8 mouse cellular contexts compared by ENCODE assay signal in genomic region chr9:77909572-77910269, GRCm38 (mm10). TPM values are rescaled to one million over a fixed set of nuclear protein-coding genes. Genes with fewer than 3 reads are reported as not detected.
A peak's percentile ranks its signal among the peaks of the same experiment; 100 is the strongest.
DNase-seq lines count a peak whose midpoint lies in the region; ATAC-seq and TF ChIP-seq lines count a peak whose summit lies in the region.

No protein-coding gene starts in this region.

- peak overlapping the region; percentile 77 for H3K9ac ChIP-seq in lung, embryonic 14.5 days
- peak overlapping the region; percentile 80 for H3K9ac ChIP-seq in embryonic facial prominence, embryonic 13.5 days
- peak overlapping the region; percentile 71 for H3K9ac ChIP-seq in midbrain, embryonic 15.5 days

- no peaks in the 10 kb centered on the region for H3K27me3 ChIP-seq in lung, embryonic 14.5 days (ENCODE audit: insufficient read depth, low read length)
- H3K27me3 ChIP-seq in embryonic facial prominence, embryonic 13.5 days, result no peaks in the 10 kb centered on the region
- no peaks in the 10 kb centered on the region for H3K27me3 ChIP-seq in midbrain, embryonic 15.5 days (replicated peaks)

- peak overlapping the region; percentile 70 for H3K4me2 ChIP-seq in lung, embryonic 14.5 days
- peak overlapping the region; percentile 65 for H3K4me2 ChIP-seq in embryonic facial prominence, embryonic 13.5 days
- H3K4me2 ChIP-seq in midbrain, embryonic 15.5 days, result peak overlapping the region; percentile 49

- TF ChIP-seq CTCF in lung, embryonic 14.5 days (IDR thresholded peaks at IDR 0.05; ENCODE audit: low read depth), result no peak
- TF ChIP-seq CTCF in lung, adult 2 months (IDR thresholded peaks at IDR 0.05; ENCODE audit: insufficient read depth, low read length), result no peak

- WGBS in lung, embryonic 14.5 days, result 29% methylated on average over 10 of the region's 10 CpGs
- 13% methylated on average over 10 of the region's 10 CpGs for WGBS in lung, adult 2 months
- WGBS in embryonic facial prominence, embryonic 13.5 days, result 11% methylated on average over 10 of the region's 10 CpGs
- 15% methylated on average over 10 of the region's 10 CpGs for WGBS in midbrain, embryonic 15.5 days

- no peak for ATAC-seq in lung, embryonic 14.5 days (ENCODE audit: insufficient read depth)
- ATAC-seq in embryonic facial prominence, embryonic 13.5 days (ENCODE audit: insufficient number of reproducible peaks, insufficient read depth, low FRiP score, low TSS enrichment, low read depth), result no peak
- peak; percentile 13; the same call in 1 of the 2 replicates for ATAC-seq in midbrain, embryonic 15.5 days (replicated peaks)

- 0 out of 2 replicates have a peak, but pooled peaks cover 4% of the 10 kb centered on the region for H3K4me1 ChIP-seq in lung, embryonic 14.5 days (ENCODE audit: insufficient read depth)
- peaks cover 17% of the 10 kb centered on the region for H3K4me1 ChIP-seq in lung, adult 2 months (ENCODE audit: control insufficient read depth, insufficient read depth, low read length)
- peaks cover 16% of the 10 kb centered on the region for H3K4me1 ChIP-seq in embryonic facial prominence, embryonic 13.5 days
- H3K4me1 ChIP-seq in midbrain, embryonic 15.5 days, result peaks cover 11% of the 10 kb centered on the region

- no peak for TF ChIP-seq POLR2A in lung, adult 2 months (IDR thresholded peaks at IDR 0.05; ENCODE audit: borderline replicate concordance, extremely low read depth, low read depth, low read length)

- intact Hi-C loops in gastrocnemius, postnatal 14 days (cut with DNase I; ENCODE audit: low total_unique reads), result loop anchor here (5.0 to 10.0 kb wide), 2 partner anchors 95 to 103 kb away; no protein-coding TSS in a partner anchor

- H3K9me3 ChIP-seq in lung, embryonic 14.5 days (ENCODE audit: low read depth, low read length), result no peaks in the 10 kb centered on the region
- H3K9me3 ChIP-seq in embryonic facial prominence, embryonic 13.5 days, result no peaks in the 10 kb centered on the region
- H3K9me3 ChIP-seq in midbrain, embryonic 15.5 days, result no peaks in the 10 kb centered on the region

- peak overlapping the region; percentile 97 for H3K27ac ChIP-seq in lung, embryonic 14.5 days (ENCODE audit: low read depth)
- peak overlapping the region; percentile 97 for H3K27ac ChIP-seq in embryonic facial prominence, embryonic 13.5 days
- peak overlapping the region; percentile 84 for H3K27ac ChIP-seq in midbrain, embryonic 15.5 days

- H3K4me3 ChIP-seq in lung, embryonic 14.5 days (ENCODE audit: low read depth, low read length), result peak overlapping the region; percentile 61
- no peak overlapping the region for H3K4me3 ChIP-seq in lung, adult 2 months (replicated peaks; ENCODE audit: extremely low read depth, low read depth, low read length)
- peak overlapping the region; percentile 67 for H3K4me3 ChIP-seq in embryonic facial prominence, embryonic 13.5 days
- H3K4me3 ChIP-seq in midbrain, embryonic 15.5 days, result peak overlapping the region; percentile 49

- no peaks in the 10 kb centered on the region for H3K36me3 ChIP-seq in lung, embryonic 14.5 days (ENCODE audit: insufficient read depth)
- no peaks in the 10 kb centered on the region for H3K36me3 ChIP-seq in embryonic facial prominence, embryonic 13.5 days
- no peaks in the 10 kb centered on the region for H3K36me3 ChIP-seq in midbrain, embryonic 15.5 days (replicated peaks)

- DNase-seq in lung, embryonic 14.5 days, result no peak
- DNase-seq in lung, adult 2 months, result no peak
- peak; percentile 34 for DNase-seq in kidney, postnatal 10 days
- DNase-seq in frontal cortex, postnatal 14 days (ENCODE audit: low spot score in 2 of 2), result no peak
- no peak for DNase-seq in gastrocnemius, postnatal 14 days
- DNase-seq in thymus, postnatal 10 days (ENCODE audit: low spot score in 2 of 2), result no peak

RNA-seq across cellular contexts. Expression of gene Elovl5, which starts 7.4 kb away (rescaled TPM):
- polyA plus RNA-seq in lung, embryonic 14.5 days (2014; fragmentation: Nextera tagmentation; extraction: Ambion mirVana), result 76.7 and 87.7 TPM in 2 replicates
- 102 and 155 TPM in 2 replicates for polyA plus RNA-seq in lung, adult 2 months (2012; rRNA removed)
- 65.4 and 78.8 TPM in 2 replicates for polyA plus RNA-seq in embryonic facial prominence, embryonic 13.5 days (2015; fragmentation: Nextera tagmentation; extraction: Ambion mirVana)
- 58.7 and 62.0 TPM in 2 replicates for polyA plus RNA-seq in midbrain, embryonic 15.5 days (2015; fragmentation: Nextera tagmentation; extraction: Ambion mirVana)
- 10 to 100 TPM; 21.7 to 23.4 TPM for total RNA-seq in gastrocnemius, postnatal 14 days (2021)
